Mouse (Mus musculus) E14TG2a.4 (cell line): ENCODE data around the gene 4930469K13Rik.

Experiments used
- CTCF ChIP-seq: conservative IDR thresholded peaks from 2 replicates; pipeline ENCODE4 v1.5.1; 2014; ENCODE audit warnings: low read length
- NANOG ChIP-seq: IDR thresholded peaks from 2 replicates; pipeline ENCODE4 v1.6.1; 2014; ENCODE audit warnings: borderline replicate concordance, low read length, mixed read lengths

DNA sequence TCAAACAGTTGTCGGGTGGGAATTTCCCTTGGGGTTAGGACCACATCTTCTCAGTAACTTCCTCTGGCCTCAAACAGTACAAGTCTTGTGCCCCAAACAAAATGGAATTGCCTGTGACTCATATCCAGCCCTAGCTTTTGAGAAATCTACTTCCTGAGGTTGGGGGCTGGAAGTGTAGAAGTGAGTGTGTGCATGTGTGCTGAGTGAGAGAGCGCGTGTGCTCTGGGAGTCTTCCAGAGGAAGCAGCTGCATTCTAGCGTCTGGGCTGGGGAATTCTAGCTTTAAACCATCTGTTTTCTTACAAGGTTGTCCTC, 87.5 kb downstream of the 4930469K13Rik start:
- TF ChIP-seq CTCF (no peak), NANOG (no peak)
